Mouse (Mus musculus): ENCODE measurements around the gene Olfr284.

DNA sequence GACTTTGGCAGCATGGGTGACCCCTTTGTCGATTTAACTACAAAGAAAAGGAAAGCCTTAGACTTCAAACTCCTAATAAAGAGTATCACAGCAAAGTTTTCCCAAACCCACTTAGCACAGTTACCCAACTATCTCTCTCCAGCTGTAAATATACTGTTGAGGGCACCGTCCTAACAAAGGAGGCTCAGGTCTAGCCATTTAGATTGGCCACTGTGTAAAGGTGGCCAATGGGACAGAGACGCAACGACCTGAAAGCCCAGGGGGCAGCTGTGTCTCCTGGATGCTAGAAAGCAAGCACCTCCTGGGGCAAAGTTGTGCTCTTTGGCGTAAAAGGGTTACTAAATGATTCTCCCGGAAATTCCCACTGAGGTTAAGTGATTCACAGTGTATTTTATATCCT, 40.1 kb upstream of the Olfr284 start, which contains the start of gene Olfr283:
- no peak for TF ChIP-seq CTCF (IDR thresholded peaks at IDR 0.05; ENCODE audit: low read depth, low read length)
- TF ChIP-seq POLR2A (IDR thresholded peaks at IDR 0.05; ENCODE audit: extremely low read depth, insufficient read depth, low read length), result no peak

Measured in liver, adult 2 months (tissue).